Mouse (Mus musculus): Measurements from ENCODE around the gene 2310033P09Rik. TPM values are rescaled to one million over a fixed set of nuclear protein-coding genes. Genes with fewer than 3 reads are reported as not detected.
A peak's percentile ranks its signal among the peaks of the same experiment; 100 is the strongest.

The 2310033P09Rik gene
- polyA plus RNA-seq, 1 experiment, result 6.9 TPM

GRCm38 (mm10) chr11:59212892-59213494 is 4.9 kb downstream of the 2310033P09Rik start:
- no peaks in the 10 kb centered on the region for H3K27me3 ChIP-seq (ENCODE audit: control insufficient read depth)
- peaks cover 89% of the 10 kb centered on the region for H3K36me3 ChIP-seq (ENCODE audit: control insufficient read depth)
- TF ChIP-seq GATA1 (IDR thresholded peaks at IDR 0.05; ENCODE audit: low read length), result no peak
- TF ChIP-seq TAL1 (IDR thresholded peaks at IDR 0.05; ENCODE audit: low read length), result no peak
- no peaks in the 10 kb centered on the region for H3K9me3 ChIP-seq (ENCODE audit: control insufficient read depth, low read length)
- H3K4me3 ChIP-seq (replicated peaks), result no peak overlapping the region
- H3K4me1 ChIP-seq (ENCODE audit: control insufficient read depth), result peaks cover 59% of the 10 kb centered on the region

DNA sequence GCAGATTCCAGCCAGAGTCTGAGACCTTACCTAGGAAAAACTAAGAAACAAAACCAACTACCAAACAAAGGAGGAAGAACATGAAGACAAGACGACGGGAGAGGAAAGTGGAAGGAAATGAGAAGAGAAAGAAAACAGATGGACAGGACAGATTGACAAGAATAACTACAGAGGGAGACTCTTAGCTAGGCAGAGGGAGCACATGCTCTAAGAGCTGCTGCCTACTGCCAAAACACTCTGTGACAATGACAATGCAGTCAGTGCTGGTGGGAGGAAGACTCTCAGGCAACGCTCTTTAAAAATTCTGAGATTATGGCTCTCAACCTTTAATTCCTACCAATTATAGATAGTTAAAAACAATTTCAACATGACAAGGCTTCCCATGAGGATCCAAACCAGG is 8.8 kb downstream of the 2310033P09Rik start:
- Histone ChIP-seq H3K4me1 (ENCODE audit: control insufficient read depth) (peaks cover 53% of the 10 kb centered on the region), H3K9me3 (ENCODE audit: control insufficient read depth, low read length) (no peaks in the 10 kb centered on the region; the same call in 1 of the 2 replicates), H3K27me3 (ENCODE audit: control insufficient read depth) (no peaks in the 10 kb centered on the region), H3K4me3 (replicated peaks) (no peak overlapping the region), H3K36me3 (ENCODE audit: control insufficient read depth) (peaks cover 97% of the 10 kb centered on the region)
- no peak for TF ChIP-seq GATA1 (IDR thresholded peaks at IDR 0.05; ENCODE audit: low read length)

GRCm38 (mm10) chr11:59218389-59218998 is 10.4 kb downstream of the 2310033P09Rik start:
- TF ChIP-seq GATA1 (IDR thresholded peaks at IDR 0.05; ENCODE audit: low read length), result no peak
- no peak for TF ChIP-seq TAL1 (IDR thresholded peaks at IDR 0.05; ENCODE audit: low read length)
- Histone ChIP-seq H3K27me3 (ENCODE audit: control insufficient read depth) (no peaks in the 10 kb centered on the region), H3K4me3 (replicated peaks) (no peak overlapping the region), H3K4me1 (ENCODE audit: control insufficient read depth) (peaks cover 58% of the 10 kb centered on the region), H3K9me3 (ENCODE audit: control insufficient read depth, low read length) (no peaks in the 10 kb centered on the region; the same call in 1 of the 2 replicates), H3K36me3 (ENCODE audit: control insufficient read depth) (peaks cover 96% of the 10 kb centered on the region)

GRCm38 (mm10) chr11:59219064-59219463 is 10.9 kb downstream of the 2310033P09Rik start:
- Histone ChIP-seq H3K9me3 (ENCODE audit: control insufficient read depth, low read length) (no peaks in the 10 kb centered on the region; the same call in 1 of the 2 replicates), H3K36me3 (ENCODE audit: control insufficient read depth) (peaks cover 96% of the 10 kb centered on the region), H3K4me1 (ENCODE audit: control insufficient read depth) (peaks cover 62% of the 10 kb centered on the region), H3K27me3 (ENCODE audit: control insufficient read depth) (no peaks in the 10 kb centered on the region), H3K4me3 (replicated peaks) (no peak overlapping the region)
- no peak for TF ChIP-seq GATA1 (IDR thresholded peaks at IDR 0.05; ENCODE audit: low read length)

DNA sequence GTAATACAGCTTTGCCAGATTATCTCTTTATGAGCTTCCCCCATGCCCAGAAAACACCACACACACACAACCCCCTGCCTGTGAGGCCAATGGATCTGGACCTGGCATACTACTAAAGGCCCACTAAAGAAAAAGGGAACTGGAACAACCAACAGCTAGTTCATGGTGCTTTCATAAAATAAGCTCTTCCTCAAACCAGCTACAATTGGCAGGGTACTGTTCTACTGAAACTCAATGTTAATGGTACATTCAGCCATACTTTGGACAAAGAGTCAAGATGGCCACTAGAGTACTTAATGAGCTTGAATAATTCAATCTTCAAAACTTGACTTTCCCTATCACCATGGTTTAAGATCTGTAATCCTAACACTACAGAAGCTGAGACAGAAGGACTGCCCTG is 13.5 kb downstream of the 2310033P09Rik start:
- Histone ChIP-seq H3K4me3 (replicated peaks) (no peak overlapping the region), H3K36me3 (ENCODE audit: control insufficient read depth) (peaks cover 92% of the 10 kb centered on the region), H3K4me1 (ENCODE audit: control insufficient read depth) (peaks cover 78% of the 10 kb centered on the region), H3K9me3 (ENCODE audit: control insufficient read depth, low read length) (no peaks in the 10 kb centered on the region; the same call in 1 of the 2 replicates), H3K27me3 (ENCODE audit: control insufficient read depth) (no peaks in the 10 kb centered on the region)
- TF ChIP-seq TAL1 (IDR thresholded peaks at IDR 0.05; ENCODE audit: low read length) (no peak), GATA1 (IDR thresholded peaks at IDR 0.05; ENCODE audit: low read length) (no peak)

- TF ChIP-seq GATA1 (IDR thresholded peaks at IDR 0.05; ENCODE audit: low read length) (no peak), TAL1 (IDR thresholded peaks at IDR 0.05; ENCODE audit: low read length) (no peak)
These were observed 14.2 kb downstream of the 2310033P09Rik start for GRCm38 (mm10) chr11:59222306-59222705.

GRCm38 (mm10) chr11:59224025-59224424 is 15.9 kb downstream of the 2310033P09Rik start:
- Histone ChIP-seq H3K4me1 (ENCODE audit: control insufficient read depth) (peaks cover 80% of the 10 kb centered on the region), H3K27me3 (ENCODE audit: control insufficient read depth) (no peaks in the 10 kb centered on the region), H3K4me3 (replicated peaks) (no peak overlapping the region), H3K9me3 (ENCODE audit: control insufficient read depth, low read length) (no peaks in the 10 kb centered on the region; the same call in 1 of the 2 replicates), H3K36me3 (ENCODE audit: control insufficient read depth) (peaks cover 72% of the 10 kb centered on the region)
- no peak for TF ChIP-seq TAL1 (IDR thresholded peaks at IDR 0.05; ENCODE audit: low read length)
- no peak for TF ChIP-seq GATA1 (IDR thresholded peaks at IDR 0.05; ENCODE audit: low read length)

More at GRCm38 (mm10) chr11:59222306-59222705, 14.2 kb downstream of the 2310033P09Rik start:
- Histone ChIP-seq H3K36me3 (ENCODE audit: control insufficient read depth) (peaks cover 88% of the 10 kb centered on the region), H3K4me3 (replicated peaks) (no peak overlapping the region), H3K4me1 (ENCODE audit: control insufficient read depth) (peaks cover 83% of the 10 kb centered on the region), H3K27me3 (ENCODE audit: control insufficient read depth) (no peaks in the 10 kb centered on the region), H3K9me3 (ENCODE audit: control insufficient read depth, low read length) (no peaks in the 10 kb centered on the region; the same call in 1 of the 2 replicates)

GRCm38 (mm10) chr11:59224470-59224869 is 16.3 kb downstream of the 2310033P09Rik start:
- TF ChIP-seq GATA1 (IDR thresholded peaks at IDR 0.05; ENCODE audit: low read length), result no peak
- no peak for TF ChIP-seq TAL1 (IDR thresholded peaks at IDR 0.05; ENCODE audit: low read length)
- Histone ChIP-seq H3K27me3 (ENCODE audit: control insufficient read depth) (no peaks in the 10 kb centered on the region), H3K9me3 (ENCODE audit: control insufficient read depth, low read length) (no peaks in the 10 kb centered on the region), H3K36me3 (ENCODE audit: control insufficient read depth) (peaks cover 68% of the 10 kb centered on the region), H3K4me1 (ENCODE audit: control insufficient read depth) (peaks cover 83% of the 10 kb centered on the region), H3K4me3 (replicated peaks) (no peak overlapping the region)

DNA sequence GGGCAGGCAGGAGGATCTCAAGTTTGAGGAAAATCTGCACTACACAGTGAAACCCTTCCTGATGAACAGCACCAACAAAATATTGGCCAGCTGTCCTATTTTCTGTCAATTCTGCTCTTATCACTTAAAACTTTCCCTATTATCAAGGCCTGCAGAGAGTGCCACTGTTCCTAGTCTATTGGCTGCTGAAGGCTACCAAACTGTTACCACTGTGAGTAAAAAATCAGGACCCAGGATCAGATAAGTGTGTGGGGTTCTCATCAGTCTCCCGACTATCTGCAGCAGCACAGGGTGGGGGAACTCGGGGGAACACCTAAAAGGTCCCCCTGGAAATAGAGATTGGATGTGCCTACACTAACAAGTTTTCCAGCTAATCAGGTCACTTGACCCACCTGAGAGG is 17.0 kb downstream of the 2310033P09Rik start:
- no peaks in the 10 kb centered on the region for H3K27me3 ChIP-seq (ENCODE audit: control insufficient read depth)
- H3K4me3 ChIP-seq (replicated peaks), result peak overlapping the region; percentile 6
- peaks cover 82% of the 10 kb centered on the region for H3K4me1 ChIP-seq (ENCODE audit: control insufficient read depth)
- H3K36me3 ChIP-seq (ENCODE audit: control insufficient read depth), result peaks cover 61% of the 10 kb centered on the region
- TF ChIP-seq TAL1 (IDR thresholded peaks at IDR 0.05; ENCODE audit: low read length) (no peak), GATA1 (IDR thresholded peaks at IDR 0.05; ENCODE audit: low read length) (no peak)
- H3K9me3 ChIP-seq (ENCODE audit: control insufficient read depth, low read length), result no peaks in the 10 kb centered on the region

All from erythroblast, embryonic 14.5 days (primary cell).